Mouse (Mus musculus) cerebellum, adult 11-12 months (tissue): ENCODE data around the gene Asap3.

ENCODE experiments used
- DNase-seq: peaks from one replicate; pipeline ENCODE4 v3.0.0; 2022

The Asap3 gene

GRCm38 (mm10) chr4:136185375-136185774 is 20.8 kb upstream of the Asap3 start:
- no peak for DNase-seq

GRCm38 (mm10) chr4:136186315-136186714 is 19.9 kb upstream of the Asap3 start:
- DNase-seq, result no peak

- no peak for DNase-seq
Measured at GRCm38 (mm10) chr4:136186739-136187472, 19.3 kb upstream of the Asap3 start.

- no peak for DNase-seq
Measured at GRCm38 (mm10) chr4:136188973-136189737, 17.0 kb upstream of the Asap3 start.

- DNase-seq, result no peak
Measured at GRCm38 (mm10) chr4:136189912-136190311, 16.3 kb upstream of the Asap3 start.

GRCm38 (mm10) chr4:136193571-136193970 is 12.6 kb upstream of the Asap3 start:
- no peak for DNase-seq

GRCm38 (mm10) chr4:136195029-136195428 is 11.1 kb upstream of the Asap3 start:
- DNase-seq, result no peak

GRCm38 (mm10) chr4:136195629-136196028 is 10.5 kb upstream of the Asap3 start:
- DNase-seq, result no peak

- DNase-seq, result no peak
Measured at GRCm38 (mm10) chr4:136196201-136196600, 10.0 kb upstream of the Asap3 start.

GRCm38 (mm10) chr4:136198846-136199245 is 7.3 kb upstream of the Asap3 start:
- DNase-seq, result no peak

GRCm38 (mm10) chr4:136199562-136200292 is 6.4 kb upstream of the Asap3 start:
- DNase-seq, result no peak

GRCm38 (mm10) chr4:136202509-136202908 is 3.7 kb upstream of the Asap3 start:
- DNase-seq, result no peak

- no peak for DNase-seq
Measured at GRCm38 (mm10) chr4:136204775-136205174, 1.4 kb upstream of the Asap3 start.

GRCm38 (mm10) chr4:136206943-136207342 is 778 bp downstream of the Asap3 start:
- DNase-seq, result no peak

- DNase-seq, result no peak
Measured at GRCm38 (mm10) chr4:136210931-136211330, 4.8 kb downstream of the Asap3 start.

- no peak for DNase-seq
Measured at GRCm38 (mm10) chr4:136213629-136214028, 7.5 kb downstream of the Asap3 start.

GRCm38 (mm10) chr4:136214828-136215227 is 8.7 kb downstream of the Asap3 start:
- no peak for DNase-seq

- DNase-seq, result no peak
Measured at GRCm38 (mm10) chr4:136215576-136215975, 9.4 kb downstream of the Asap3 start.

GRCm38 (mm10) chr4:136217063-136217462 is 10.9 kb downstream of the Asap3 start:
- no peak for DNase-seq

- peak; percentile 21 for DNase-seq
Measured at GRCm38 (mm10) chr4:136218595-136219214, 12.5 kb downstream of the Asap3 start.

- no peak for DNase-seq
Measured at GRCm38 (mm10) chr4:136220133-136220775, 14.1 kb downstream of the Asap3 start.

GRCm38 (mm10) chr4:136223549-136224239 is 17.5 kb downstream of the Asap3 start:
- DNase-seq, result no peak
